ENCODE assay signal across 7 mouse cellular contexts in genomic region chr3:27690030-27690429, GRCm38 (mm10). TPM values are rescaled to one million over a fixed set of nuclear protein-coding genes. Genes with fewer than 3 reads are reported as not detected.
A peak's percentile ranks its signal among the peaks of the same experiment; 100 is the strongest.
DNase-seq lines count a peak whose midpoint lies in the region; ATAC-seq lines count a peak whose summit lies in the region.

No protein-coding gene starts in this region.

- no peak overlapping the region for H3K4me3 ChIP-seq in heart, embryonic 13.5 days

- no peaks in the 10 kb centered on the region for H3K27me3 ChIP-seq in heart, embryonic 13.5 days (replicated peaks)

- 41% methylated on average over 6 of the region's 6 CpGs for WGBS in heart, embryonic 13.5 days

- H3K27ac ChIP-seq in heart, embryonic 13.5 days (replicated peaks), result peak overlapping the region; percentile 91

- peaks cover 95% of the 10 kb centered on the region for H3K4me1 ChIP-seq in heart, embryonic 13.5 days

- 0 out of 2 replicates have a peak overlapping the region, but pooled peaks have one; percentile 52 for H3K9ac ChIP-seq in heart, embryonic 13.5 days

- no peaks in the 10 kb centered on the region for H3K9me3 ChIP-seq in heart, embryonic 13.5 days

- peak overlapping the region; percentile 53 for H3K4me2 ChIP-seq in heart, embryonic 13.5 days

- ATAC-seq in heart, embryonic 13.5 days (ENCODE audit: extremely low read depth, insufficient number of reproducible peaks, low FRiP score, low TSS enrichment), result peak; percentile 11; the same call in 1 of the 2 replicates
- no peak for ATAC-seq in activated CD4-positive, CD25-positive, alpha-beta regulatory T cell, adult 4 months

- peaks cover 8% of the 10 kb centered on the region for H3K36me3 ChIP-seq in heart, embryonic 13.5 days

- peak; percentile 33 for DNase-seq in right cerebral cortex, postnatal 14 days
- no peak for DNase-seq in right cerebral cortex, postnatal 36 days (ENCODE audit: low spot score in 2 of 2)
- DNase-seq in cerebellum, postnatal 10 days, result peak; percentile 69 to 73
- DNase-seq in kidney, postnatal 36 days, result peak; percentile 89 to 94
- DNase-seq in monocyte, adult 2 months (ENCODE audit: low read depth in 1 of 2, low spot score in 2 of 2), result peak; percentile 52 to 61

RNA-seq across cellular contexts. Expression of gene Fndc3b, which starts 21.1 kb away (rescaled TPM):
- 22.3 and 24.0 TPM in 2 replicates for polyA plus RNA-seq in heart, embryonic 13.5 days (2015; fragmentation: Nextera tagmentation; extraction: Ambion mirVana)
- under 1 TPM; 0.17 to 0.81 TPM for polyA plus RNA-seq in activated CD4-positive, CD25-positive, alpha-beta regulatory T cell, adult 4 months (2017; shearing (Covaris generic))

Comparison
In these comparisons a context has a peak if more than half of its experiments do, and no peak if none do; other contexts are left out.
1. DNase-seq: peak in right cerebral cortex, postnatal 14 days (single experiment), cerebellum, postnatal 10 days (2 of 2), kidney, postnatal 36 days (2 of 2) and monocyte, adult 2 months (2 of 2); none in right cerebral cortex, postnatal 36 days (0 of 2).
2. RNA of gene Fndc3b, which starts 21.1 kb away (polyA plus RNA-seq): 22.3 to 24.0 TPM in heart, embryonic 13.5 days; 0.17 to 0.81 TPM in activated CD4-positive, CD25-positive, alpha-beta regulatory T cell, adult 4 months; every median in the first group is over 10 times any median in the second.